Mouse (Mus musculus): ENCODE data around the gene Irf2bp2. TPM values are rescaled to one million over a fixed set of nuclear protein-coding genes. Genes with fewer than 3 reads are reported as not detected.

The Irf2bp2 gene
- 56.7 and 104 TPM in 2 replicates for polyA plus RNA-seq (2012; ENCODE audit: low replicate concordance)

DNA sequence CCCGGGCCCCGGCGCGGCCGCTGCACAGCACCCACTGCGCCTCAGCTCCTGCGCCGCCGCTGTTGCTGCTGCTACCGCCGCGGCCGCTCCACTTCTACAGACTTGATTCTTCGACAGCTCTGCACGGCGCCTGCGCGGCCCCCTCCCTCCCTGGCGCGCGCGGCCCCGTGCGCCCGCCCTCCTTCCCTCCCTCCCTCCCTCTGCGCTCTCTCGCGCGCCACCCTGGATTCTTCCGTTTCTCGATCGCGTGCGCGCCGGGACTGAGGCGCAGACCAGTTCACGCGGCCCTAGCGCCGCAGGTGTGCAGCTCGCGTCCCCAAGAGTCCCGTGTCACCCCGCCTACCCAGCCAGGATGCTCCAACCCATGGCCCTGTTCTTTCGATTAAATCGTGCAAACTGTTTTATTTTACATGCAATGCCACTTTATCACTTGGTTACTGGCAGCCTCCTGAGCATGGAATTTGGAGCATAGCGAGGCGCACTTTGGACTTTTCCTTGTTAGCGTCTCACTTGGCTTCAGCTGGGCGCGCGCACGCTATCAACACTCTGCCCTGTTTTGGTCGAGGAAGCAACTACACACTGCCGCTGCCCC, at the start of gene Irf2bp2:
Gene Irf2bp2 (minus strand): TSS at position 98 of the 592 bp plus-strand sequence.

Other genes with a start within 250 kb of the Irf2bp2 start
- gene Coa6, start 171.5 kb downstream of the Irf2bp2 start, polyA plus RNA-seq (2012; ENCODE audit: low replicate concordance), result 44.2 and 50.4 TPM in 2 replicates
- 2.0 and 2.6 TPM in 2 replicates for gene Tarbp1, start 118.9 kb downstream of the Irf2bp2 start, polyA plus RNA-seq (2012; ENCODE audit: low replicate concordance)

Measured in hematopoietic multipotent progenitor cell, adult 10-12 weeks (in vitro differentiated cells).